Mouse (Mus musculus) lung, adult 2 months (tissue): Measurements from ENCODE around the gene Asic2.

Experiments used
- CTCF ChIP-seq: fragments of 200-500 bp; IDR thresholded peaks from 2 replicates; pipeline ENCODE4 v1.5.1; 2011; ENCODE audit warnings: mild to moderate bottlenecking, low read length, control low read depth; ENCODE audit not compliant: insufficient read depth
- POLR2A ChIP-seq: fragments of 200-500 bp; IDR thresholded peaks from 2 replicates; pipeline ENCODE4 v1.6.1; 2011; ENCODE audit warnings: low read depth, mild to moderate bottlenecking, control low read depth, low read length, borderline replicate concordance; ENCODE audit errors: extremely low read depth

DNA sequence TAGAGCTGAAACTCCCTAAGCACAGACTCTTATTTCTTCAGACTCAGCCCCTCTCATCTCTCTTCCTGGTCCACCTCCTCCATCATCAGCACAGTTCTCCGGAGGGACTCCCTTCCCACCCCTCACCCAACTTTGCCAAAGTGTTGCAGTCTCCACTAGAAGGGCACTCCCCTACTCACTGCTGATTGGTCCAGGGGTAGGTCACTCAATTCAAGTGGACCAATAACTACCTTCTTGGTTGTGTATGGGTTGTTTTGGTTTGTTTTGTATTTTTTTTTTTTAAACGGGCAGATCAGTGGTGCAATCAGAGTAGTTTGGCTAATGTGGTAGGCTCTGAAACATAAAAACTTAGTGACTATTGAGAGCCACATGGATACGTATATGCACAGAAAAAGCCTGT, 1002.2 kb downstream of the Asic2 start:
- TF ChIP-seq CTCF: no peak
- TF ChIP-seq POLR2A: no peak
